Mouse (Mus musculus) stomach, embryonic 14.5 days (tissue): ENCODE results near the gene Ly6g6c. TPM values are rescaled to one million over a fixed set of nuclear protein-coding genes. Genes with fewer than 3 reads are reported as not detected.

Source experiments
- ATAC-seq: fragments of 200-750 bp; cut with Nextera tagmentation; 2 replicates; pipeline ENCODE4 v1.8.0; 2017; ENCODE audit warnings: low read depth, moderate TSS enrichment; ENCODE audit not compliant: insufficient number of reproducible peaks, insufficient read depth, low FRiP score
- H3K27ac ChIP-seq: fragments of 300-500 bp; sonication (generic); 2 replicates; pipeline ENCODE4 v1.5.1; 2014; ENCODE audit warnings: mild to moderate bottlenecking, low read length, moderate library complexity, mixed read lengths
- H3K27me3 ChIP-seq: fragments of 300-500 bp; sonication (generic); 2 replicates; pipeline ENCODE4 v1.6.1; 2014; ENCODE audit warnings: low read length, control low read depth, mixed read lengths; ENCODE audit not compliant: control insufficient read depth, insufficient read depth
- H3K36me3 ChIP-seq: fragments of 300-500 bp; sonication (generic); 2 replicates; pipeline ENCODE4 v1.6.1; 2014; ENCODE audit warnings: mild to moderate bottlenecking, control low read depth, low read length, moderate library complexity, mixed read lengths; ENCODE audit not compliant: control insufficient read depth, insufficient read depth
- H3K4me1 ChIP-seq: fragments of 300-500 bp; sonication (generic); 2 replicates; pipeline ENCODE4 v1.6.1; 2014; ENCODE audit warnings: low read length, control low read depth, mixed read lengths; ENCODE audit not compliant: control insufficient read depth, insufficient read depth
- H3K4me2 ChIP-seq: fragments of 300-500 bp; sonication (generic); replicated peaks from 2 replicates; pipeline ENCODE4 v1.6.1; 2014; ENCODE audit warnings: low read depth, low read length, control low read depth
- H3K4me3 ChIP-seq: fragments of 300-500 bp; sonication (generic); 2 replicates; pipeline ENCODE4 v1.5.1; 2014; ENCODE audit warnings: low read depth, low read length, control low read depth
- H3K9ac ChIP-seq: fragments of 300-500 bp; sonication (generic); replicated peaks from 2 replicates; pipeline ENCODE4 v1.6.1; 2014; ENCODE audit warnings: low read depth, mild to moderate bottlenecking, control low read depth, low read length, moderate library complexity, mixed read lengths
- H3K9me3 ChIP-seq: fragments of 300-500 bp; sonication (generic); 2 replicates; pipeline ENCODE4 v1.6.1; 2016; ENCODE audit warnings: low read depth, low read length, control low read depth; ENCODE audit not compliant: control insufficient read depth
- WGBS: fragments of 180-500 bp; shearing (Covaris S2); extraction: QIAGEN DNeasy Blood & Tissue Kit; methylation state at CpG from one replicate; pipeline ENCODE4 v1.1.7; 2014; 5-methylcytosine and 5-hydroxymethylcytosine counted together
- polyA plus RNA-seq: library from polyadenylated mRNA; unstranded; fragments of >200 nt; fragmentation: Nextera tagmentation; extraction: Ambion mirVana; gene quantifications from 2 replicates; pipeline ENCODE4 v1.2.1, GENCODE M21; 2014

Gene Ly6g6c
- polyA plus RNA-seq, 1 experiment from 2014 or later, result 0.30 TPM

- no peaks in the 10 kb centered on the region for H3K9me3 ChIP-seq
- peak overlapping the region; percentile 77; the same call in 1 of the 2 replicates for H3K9ac ChIP-seq
- ATAC-seq, result no peak
- H3K36me3 ChIP-seq, result peaks cover 31% of the 10 kb centered on the region
- H3K27ac ChIP-seq, result peak overlapping the region; percentile 92; the same call in 1 of the 2 replicates
- H3K4me3 ChIP-seq, result peak overlapping the region; percentile 54
- H3K27me3 ChIP-seq, result no peaks in the 10 kb centered on the region
- 61% methylated on average over 8 of the region's 8 CpGs for WGBS
- peaks cover 10% of the 10 kb centered on the region for H3K4me1 ChIP-seq
- peak overlapping the region; percentile 52 for H3K4me2 ChIP-seq
Observed at GRCm38 (mm10) chr17:35090166-35090932, 25.2 kb downstream of the Ly6g6c start.

GRCm38 (mm10) chr17:35092403-35093198 is 27.4 kb downstream of the Ly6g6c start:
- WGBS, result 88% methylated on average over 14 of the region's 14 CpGs
- H3K36me3 ChIP-seq, result peaks cover 46% of the 10 kb centered on the region

GRCm38 (mm10) chr17:35094475-35095365 is 29.5 kb downstream of the Ly6g6c start:
- Histone ChIP-seq H3K4me1 (peaks cover 10% of the 10 kb centered on the region), H3K36me3 (peaks cover 62% of the 10 kb centered on the region), H3K27ac (no peak overlapping the region), H3K4me2 (no peak overlapping the region), H3K27me3 (no peaks in the 10 kb centered on the region), H3K9me3 (no peaks in the 10 kb centered on the region), H3K9ac (no peak overlapping the region), H3K4me3 (no peak overlapping the region)
- no peak for ATAC-seq
- WGBS, result 89% methylated on average over 15 of the region's 15 CpGs

More at GRCm38 (mm10) chr17:35092403-35093198, 27.4 kb downstream of the Ly6g6c start:
- no peak for ATAC-seq
- H3K4me3 ChIP-seq, result no peak overlapping the region
- H3K27ac ChIP-seq, result no peak overlapping the region
- H3K4me2 ChIP-seq, result no peak overlapping the region
- H3K9me3 ChIP-seq, result no peaks in the 10 kb centered on the region
- no peak overlapping the region for H3K9ac ChIP-seq
- peaks cover 10% of the 10 kb centered on the region for H3K4me1 ChIP-seq
- no peaks in the 10 kb centered on the region for H3K27me3 ChIP-seq

DNA sequence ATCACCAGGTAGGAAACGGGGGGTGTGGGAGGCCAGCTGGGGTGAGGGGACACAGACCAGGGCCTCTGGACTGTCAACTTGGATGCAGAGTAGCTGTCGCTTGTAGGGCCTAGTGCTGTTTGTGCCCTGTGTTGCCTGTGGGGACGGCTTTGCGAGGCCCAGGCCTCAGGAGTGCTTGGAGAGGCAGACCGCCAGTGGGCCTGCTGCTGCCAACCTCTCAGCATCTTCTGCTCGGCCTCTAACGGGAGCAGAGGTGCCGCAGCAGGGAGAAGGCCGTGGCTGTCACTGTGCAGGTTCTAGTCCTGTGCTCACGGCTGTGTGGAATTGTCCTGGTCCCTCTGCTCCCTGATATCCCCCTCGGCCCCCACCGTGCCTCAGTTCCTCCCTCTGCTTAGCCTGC is 31.4 kb downstream of the Ly6g6c start:
- H3K36me3 ChIP-seq, result peaks cover 75% of the 10 kb centered on the region
- no peak overlapping the region for H3K9ac ChIP-seq
- no peaks in the 10 kb centered on the region for H3K27me3 ChIP-seq
- no peak overlapping the region for H3K4me3 ChIP-seq
- ATAC-seq, result no peak
- H3K27ac ChIP-seq, result no peak overlapping the region
- H3K9me3 ChIP-seq, result no peaks in the 10 kb centered on the region
- no peaks in the 10 kb centered on the region for H3K4me1 ChIP-seq
- no peak overlapping the region for H3K4me2 ChIP-seq
- WGBS, result 85% methylated on average over 12 of the region's 12 CpGs

DNA sequence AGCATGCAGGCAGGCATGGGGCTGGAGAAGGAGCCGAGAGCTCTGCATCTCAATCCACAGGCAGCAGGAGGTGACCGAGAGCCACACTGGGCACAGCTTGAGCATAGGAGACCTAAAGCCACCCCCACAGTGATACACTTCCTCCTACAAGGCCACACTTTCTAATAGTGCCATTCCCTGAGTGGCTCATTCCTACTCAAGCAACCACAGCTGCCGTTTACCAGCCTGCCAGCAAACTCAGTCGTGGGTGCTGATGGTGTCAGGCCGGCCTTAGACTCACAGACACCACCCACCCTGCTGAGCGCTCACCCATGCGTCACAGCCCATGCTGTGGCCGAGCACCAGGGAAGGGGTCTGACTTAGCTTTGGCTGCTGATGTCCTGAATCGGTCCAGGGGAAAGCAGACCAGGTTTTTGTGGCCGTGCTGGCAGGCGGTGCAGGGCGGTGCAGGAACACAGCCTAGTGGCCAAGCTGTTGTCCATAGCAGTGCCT is 32.0 kb downstream of the Ly6g6c start:
- Histone ChIP-seq H3K27ac (no peak overlapping the region), H3K4me3 (no peak overlapping the region), H3K36me3 (peaks cover 78% of the 10 kb centered on the region), H3K9me3 (no peaks in the 10 kb centered on the region), H3K9ac (no peak overlapping the region), H3K27me3 (no peaks in the 10 kb centered on the region), H3K4me2 (no peak overlapping the region), H3K4me1 (no peaks in the 10 kb centered on the region)
- ATAC-seq, result no peak
- 89% methylated on average over 11 of the region's 12 CpGs for WGBS

DNA sequence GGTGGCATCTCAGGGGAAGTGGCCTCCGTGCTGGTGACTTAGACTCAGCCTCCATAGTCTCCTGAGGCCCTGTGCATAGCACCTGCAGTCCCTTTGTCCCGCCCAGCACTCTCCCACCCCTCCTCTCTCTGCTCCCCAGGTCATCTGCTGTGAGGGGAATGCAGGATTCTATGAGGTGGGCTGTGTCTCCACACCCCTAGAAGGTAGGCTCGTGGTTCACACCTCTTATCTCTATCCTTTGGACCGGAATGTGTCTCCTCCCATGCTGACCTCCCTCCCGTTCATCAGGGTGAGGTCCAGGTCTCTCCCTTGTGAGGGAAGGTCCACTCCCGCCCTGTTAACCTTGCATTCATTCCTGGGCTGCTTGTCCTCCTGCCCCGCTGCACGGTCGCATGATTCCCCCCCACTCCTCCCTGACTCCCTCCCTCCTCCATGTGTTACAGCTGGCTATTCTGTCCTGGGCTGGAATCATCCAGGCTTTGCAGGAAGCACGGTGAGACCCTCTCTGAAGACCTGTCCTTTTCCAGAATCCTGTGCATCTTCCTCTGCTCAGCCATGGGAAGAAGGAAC is 35.1 kb downstream of the Ly6g6c start:
- Histone ChIP-seq H3K4me1 (no peaks in the 10 kb centered on the region), H3K36me3 (peaks cover 64% of the 10 kb centered on the region), H3K9me3 (no peaks in the 10 kb centered on the region), H3K27me3 (no peaks in the 10 kb centered on the region), H3K27ac (no peak overlapping the region), H3K4me2 (no peak overlapping the region), H3K9ac (no peak overlapping the region), H3K4me3 (no peak overlapping the region)
- WGBS, result 54% methylated on average over 10 of the region's 10 CpGs
- no peak for ATAC-seq

DNA sequence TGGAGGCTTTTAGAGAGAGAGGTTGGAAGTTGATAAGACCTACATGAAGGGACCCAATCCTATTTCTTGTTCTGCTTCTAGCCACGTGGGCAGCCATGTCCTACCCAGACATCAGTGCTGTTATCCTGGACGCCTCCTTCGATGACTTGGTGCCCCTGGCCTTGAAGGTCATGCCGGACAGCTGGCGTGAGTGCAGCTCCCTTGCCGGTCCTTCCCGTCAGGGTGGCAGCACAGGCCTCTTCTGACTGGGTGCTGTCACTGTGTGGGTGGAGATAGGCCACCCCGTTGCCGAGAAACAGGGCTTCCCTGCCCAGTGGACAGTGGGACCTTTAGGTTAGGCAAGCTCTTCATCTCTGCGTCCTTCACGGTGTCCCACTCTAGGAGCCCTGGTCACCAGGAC is 36.0 kb downstream of the Ly6g6c start:
- 85% methylated on average over 11 of the region's 11 CpGs for WGBS
- H3K9me3 ChIP-seq, result no peaks in the 10 kb centered on the region
- no peak overlapping the region for H3K27ac ChIP-seq
- ATAC-seq, result no peak
- H3K36me3 ChIP-seq, result peaks cover 62% of the 10 kb centered on the region
- H3K9ac ChIP-seq, result no peak overlapping the region
- H3K4me1 ChIP-seq, result 0 out of 2 replicates have a peak, but pooled peaks cover 2% of the 10 kb centered on the region
- H3K4me2 ChIP-seq, result no peak overlapping the region
- H3K27me3 ChIP-seq, result no peaks in the 10 kb centered on the region
- no peak overlapping the region for H3K4me3 ChIP-seq
